Comparison of ENCODE assay signal across 8 mouse cellular contexts in genomic region chr9:7714062-7714907, GRCm38 (mm10). TPM values are rescaled to one million over a fixed set of nuclear protein-coding genes. Genes with fewer than 3 reads are reported as not detected.
DNase-seq lines count a peak whose midpoint lies in the region; TF ChIP-seq lines count a peak whose summit lies in the region.
"Had no signal": no experiment of that assay in that cellular context is flagged by ENCODE, and none has a peak within 500 bp of the region (broad histone marks: within the 10 kb centered on the region; RNA-seq: fewer than 3 reads in every experiment).

No protein-coding gene starts in this region.

- no peaks in the 10 kb centered on the region for H3K36me3 ChIP-seq in MEL (ENCODE audit: control insufficient read depth in 1 of 2, insufficient read depth in 2 of 2, low read length in 2 of 2)

- H3K9me3 ChIP-seq in MEL (replicated peaks; ENCODE audit: insufficient read depth, low read length) = no peaks in the 10 kb centered on the region

- H3K4me3 ChIP-seq in MEL (ENCODE audit: control insufficient read depth in 1 of 2, insufficient read depth in 1 of 2, low read depth in 2 of 2, low read length in 2 of 2) = no peak overlapping the region

- TF ChIP-seq CTCF in MEL (IDR thresholded peaks at IDR 0.05 in 2 of 3, conservative IDR thresholded peaks at IDR 0.05 in 1 of 3; ENCODE audit: control insufficient read depth in 1 of 3, insufficient read depth in 1 of 3, low read depth in 2 of 3, low read length in 3 of 3, poor library complexity in 1 of 3, severe bottlenecking in 1 of 3) = peak; percentile 24 to 92 (median 64); a peak in 5 of 6 replicates

- no peak overlapping the region for H3K9ac ChIP-seq in MEL (ENCODE audit: control insufficient read depth, low read depth, low read length, poor library complexity, severe bottlenecking)

- TF ChIP-seq RAD21 in MEL (IDR thresholded peaks at IDR 0.05; ENCODE audit: low read depth, low read length) = peak; percentile 97

- TF ChIP-seq POLR2A in MEL (IDR thresholded peaks at IDR 0.05; ENCODE audit: control insufficient read depth in 1 of 2, insufficient read depth in 1 of 2, low read depth in 1 of 2, low read length in 2 of 2, poor library complexity in 1 of 2) = no peak

- no peak overlapping the region for H3K27ac ChIP-seq in MEL (ENCODE audit: control insufficient read depth, low read depth, low read length)

- peak; percentile 71 for DNase-seq in CD4-positive helper T cell, adult 2 months (ENCODE audit: low read depth, low spot score)
- DNase-seq in MEL (ENCODE audit: low read depth, low spot score) = peak; percentile 87
- DNase-seq in cerebellum, postnatal 14 days = peak; percentile 56 to 64
- peak; percentile 35 to 71 for DNase-seq in heart, postnatal 10 days
- peak; percentile 37 to 50 for DNase-seq in kidney, postnatal 36 days
- peak; percentile 51 for DNase-seq in lung, postnatal 14 days
- peak; percentile 36 for DNase-seq in retina, postnatal 7 days (ENCODE audit: low read depth, low spot score)

- no peak for TF ChIP-seq EP300 in MEL (IDR thresholded peaks at IDR 0.05; ENCODE audit: low read depth in 1 of 2, low read length in 2 of 2)

- intact Hi-C loops in heart, postnatal 10 days (cut with DNase I) = loop anchor here (1.0 to 10.0 kb wide), 5 partner anchors 111 to 493 kb away; no protein-coding TSS in a partner anchor

- H3K27me3 ChIP-seq in MEL (ENCODE audit: control insufficient read depth in 1 of 2, insufficient read depth in 2 of 2, low read length in 2 of 2) = peaks cover 3 to 4% of the 10 kb centered on the region in 2 experiments; a peak in 2 of 4 replicates

- H3K4me1 ChIP-seq in MEL (ENCODE audit: control insufficient read depth in 1 of 2, insufficient read depth in 2 of 2, low read length in 2 of 2) = no peaks in the 10 kb centered on the region

- H3K79me2 ChIP-seq in MEL (ENCODE audit: control insufficient read depth, insufficient read depth, low read length, poor library complexity) = no peaks in the 10 kb centered on the region

TF ChIP-seq in MEL, 35 proteins besides CTCF, POLR2A, EP300 and RAD21:
- TF ChIP-seq MXI1 (IDR thresholded peaks at IDR 0.05; ENCODE audit: low read depth, low read length) (no peak), SMC3 (IDR thresholded peaks at IDR 0.05; ENCODE audit: low read depth, low read length) (peak; percentile 98), ZC3H11A (IDR thresholded peaks at IDR 0.05; ENCODE audit: low read depth, low read length) (peak; percentile 99), ZNF384 (IDR thresholded peaks at IDR 0.05; ENCODE audit: low read depth, low read length) (0 out of 2 replicates have a peak, but pooled peaks have one; percentile 8), BHLHE40 (IDR thresholded peaks at IDR 0.05; ENCODE audit: borderline replicate concordance, low read depth, low read length) (no peak), KAT2A (conservative IDR thresholded peaks at IDR 0.05; ENCODE audit: low read depth, low read length) (no peak), POLR2AphosphoS2 (IDR thresholded peaks at IDR 0.05; ENCODE audit: low read length) (no peak), SIN3A (IDR thresholded peaks at IDR 0.05; ENCODE audit: low read length) (peak; percentile 32; the same call in 1 of the 2 replicates)

RNA-seq across cellular contexts. Expression of gene Mmp7, which starts 22.4 kb away (rescaled TPM):
- not detected in 2 replicates for total RNA-seq in MEL (2012; rRNA removed)
- polyA plus RNA-seq in MEL (2012; ENCODE audit: insufficient read depth in 1 of 2, insufficient read length in 2 of 2, low read depth in 1 of 2, low replicate concordance in 2 of 2, missing spikeins in 1 of 2) = not detected
- not detected for total RNA-seq in heart, postnatal 10 days (2021)
- polyA plus RNA-seq: heart, embryonic 14.5 days had no signal

RNA-seq across cellular contexts. Expression of gene Tmem123, which starts 49.6 kb away (rescaled TPM):
- total RNA-seq in MEL (2012; rRNA removed) = 40.1 and 43.5 TPM in 2 replicates
- 10 to 100 TPM in 1 of 2 experiments, not detected in 1; 88.8 TPM for polyA plus RNA-seq in MEL (2012; ENCODE audit: insufficient read depth in 1 of 2, insufficient read length in 2 of 2, low read depth in 1 of 2, low replicate concordance in 2 of 2, missing spikeins in 1 of 2)
- 10 to 100 TPM; 57.0 to 61.2 TPM for total RNA-seq in heart, postnatal 10 days (2021)

Comparison
In these comparisons a context has a peak if more than half of its experiments do, and no peak if none do; other contexts are left out.
1. DNase-seq: peak in every context shown above with its lines; median percentile 87 in MEL; 71 in CD4-positive helper T cell, adult 2 months; 60 in cerebellum, postnatal 14 days; 53 in heart, postnatal 10 days; 51 in lung, postnatal 14 days; 44 in kidney, postnatal 36 days; 36 in retina, postnatal 7 days.